Mouse (Mus musculus): ENCODE results near the gene Gnpnat1. TPM values are rescaled to one million over a fixed set of nuclear protein-coding genes. Genes with fewer than 3 reads are reported as not detected.

The Gnpnat1 gene
- polyA plus RNA-seq, 2 experiments = 20.4 to 46.9 TPM

- no peak overlapping the region for H3K9ac ChIP-seq (ENCODE audit: low read depth, low read length, severe bottlenecking)
- TF ChIP-seq POLR2A (IDR thresholded peaks at IDR 0.05; ENCODE audit: borderline replicate concordance, extremely low read depth, insufficient read depth, insufficient read length) = no peak
- no peaks in the 10 kb centered on the region for H3K27me3 ChIP-seq (ENCODE audit: control insufficient read depth, insufficient read depth, low read length)
- ATAC-seq (ENCODE audit: low FRiP score, low read depth) = no peak
- no peaks in the 10 kb centered on the region for H3K36me3 ChIP-seq (ENCODE audit: control insufficient read depth, insufficient read depth, low read length)
- no peak for DNase-seq (ENCODE audit: low spot score)
- no peak overlapping the region for H3K27ac ChIP-seq (replicated peaks; ENCODE audit: low read depth, low read length)
- 89% methylated on average over 3 of the region's 3 CpGs for WGBS
- no peak overlapping the region for H3K4me3 ChIP-seq (replicated peaks; ENCODE audit: low read length)
- H3K4me2 ChIP-seq (replicated peaks; ENCODE audit: low read depth, low read length, severe bottlenecking) = no peak overlapping the region
- H3K9me3 ChIP-seq (ENCODE audit: control insufficient read depth, low read length) = no peaks in the 10 kb centered on the region
- peaks cover 4% of the 10 kb centered on the region for H3K4me1 ChIP-seq (ENCODE audit: control insufficient read depth, insufficient read depth, low read length)
Observed at GRCm38 (mm10) chr14:45446777-45447176, 42.1 kb upstream of the Gnpnat1 start.

DNA sequence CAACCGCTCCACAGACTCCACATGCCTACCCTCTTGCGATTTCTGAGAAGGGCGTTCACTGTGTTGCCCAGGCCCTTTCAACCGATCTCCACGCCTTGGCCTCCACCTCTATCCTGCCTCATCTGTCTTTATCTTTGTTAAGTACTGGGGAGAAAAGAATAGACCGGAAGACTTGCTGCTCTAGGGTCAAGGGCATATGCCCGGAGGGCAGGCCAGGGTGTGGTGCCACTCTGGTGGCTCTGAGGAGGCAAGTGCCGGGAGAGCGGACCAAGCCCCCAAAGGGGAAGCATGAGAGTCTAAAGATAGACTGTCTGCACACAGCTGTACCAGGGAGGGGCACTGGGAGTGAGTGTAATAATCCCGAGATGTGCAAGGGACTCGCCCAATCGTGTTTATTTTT lies 40.7 kb upstream of the Gnpnat1 start:
- H3K27me3 ChIP-seq (ENCODE audit: control insufficient read depth, insufficient read depth, low read length) = no peaks in the 10 kb centered on the region
- no peak overlapping the region for H3K9ac ChIP-seq (ENCODE audit: low read depth, low read length, severe bottlenecking)
- DNase-seq (ENCODE audit: low spot score) (no peak), ATAC-seq (ENCODE audit: low FRiP score, low read depth) (no peak)
- H3K4me3 ChIP-seq (replicated peaks; ENCODE audit: low read length) = no peak overlapping the region
- no peaks in the 10 kb centered on the region for H3K9me3 ChIP-seq (ENCODE audit: control insufficient read depth, low read length)
- 61% methylated on average over 12 of the region's 12 CpGs for WGBS
- no peaks in the 10 kb centered on the region for H3K36me3 ChIP-seq (ENCODE audit: control insufficient read depth, insufficient read depth, low read length)
- H3K4me2 ChIP-seq (replicated peaks; ENCODE audit: low read depth, low read length, severe bottlenecking) = no peak overlapping the region
- no peak overlapping the region for H3K27ac ChIP-seq (replicated peaks; ENCODE audit: low read depth, low read length)
- peaks cover 4% of the 10 kb centered on the region for H3K4me1 ChIP-seq (ENCODE audit: control insufficient read depth, insufficient read depth, low read length)
- no peak for TF ChIP-seq POLR2A (IDR thresholded peaks at IDR 0.05; ENCODE audit: borderline replicate concordance, extremely low read depth, insufficient read depth, insufficient read length)

GRCm38 (mm10) chr14:45444870-45445269 lies 40.2 kb upstream of the Gnpnat1 start:
- no peaks in the 10 kb centered on the region for H3K36me3 ChIP-seq (ENCODE audit: control insufficient read depth, insufficient read depth, low read length)
- ATAC-seq (ENCODE audit: low FRiP score, low read depth) (no peak), DNase-seq (ENCODE audit: low spot score) (no peak)
- H3K27me3 ChIP-seq (ENCODE audit: control insufficient read depth, insufficient read depth, low read length) = no peaks in the 10 kb centered on the region
- no peak overlapping the region for H3K9ac ChIP-seq (ENCODE audit: low read depth, low read length, severe bottlenecking)
- no peak overlapping the region for H3K27ac ChIP-seq (replicated peaks; ENCODE audit: low read depth, low read length)
- TF ChIP-seq POLR2A (IDR thresholded peaks at IDR 0.05; ENCODE audit: borderline replicate concordance, extremely low read depth, insufficient read depth, insufficient read length) = no peak
- WGBS = 37% methylated on average over 7 of the region's 7 CpGs
- H3K4me2 ChIP-seq (replicated peaks; ENCODE audit: low read depth, low read length, severe bottlenecking) = no peak overlapping the region
- no peaks in the 10 kb centered on the region for H3K9me3 ChIP-seq (ENCODE audit: control insufficient read depth, low read length)
- peaks cover 4% of the 10 kb centered on the region for H3K4me1 ChIP-seq (ENCODE audit: control insufficient read depth, insufficient read depth, low read length)
- no peak overlapping the region for H3K4me3 ChIP-seq (replicated peaks; ENCODE audit: low read length)

DNA sequence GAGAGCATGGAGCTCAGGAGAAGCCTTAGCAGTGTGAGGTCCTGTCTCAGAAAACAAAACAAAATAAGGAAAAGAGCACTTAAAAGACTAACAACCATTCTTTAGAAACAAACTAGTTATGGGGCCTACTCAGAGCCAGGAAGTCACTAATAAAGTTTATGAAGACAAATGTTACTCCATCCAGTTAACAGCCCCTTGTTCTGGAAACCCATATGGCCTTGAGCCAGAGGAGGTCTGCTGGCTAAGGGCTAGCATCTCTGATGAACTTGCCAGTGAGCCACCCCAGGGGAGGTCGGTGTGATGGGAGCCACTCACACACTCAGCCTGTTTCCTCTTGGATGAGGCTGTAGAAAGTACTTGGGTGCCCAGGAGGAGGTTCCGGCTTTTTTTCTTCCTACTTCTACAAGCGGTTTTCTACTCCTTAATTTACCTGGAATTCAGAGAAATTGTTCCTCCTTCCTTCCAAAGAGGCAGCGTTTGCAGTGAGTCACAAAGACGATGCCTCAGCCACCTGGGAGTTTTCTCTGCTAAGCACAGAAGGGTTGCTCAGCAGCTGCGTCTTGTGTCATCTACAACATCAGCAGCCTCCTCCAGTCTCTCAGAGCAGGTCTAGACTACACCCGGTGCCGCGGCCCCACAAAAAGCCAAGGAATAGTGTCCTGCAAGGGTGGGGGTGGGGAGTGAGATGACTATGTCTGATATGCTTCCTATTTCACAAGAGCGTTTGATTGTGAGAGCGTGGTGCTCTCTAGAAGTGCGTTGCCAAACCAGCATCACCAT lies 38.3 kb upstream of the Gnpnat1 start:
- Histone ChIP-seq H3K27me3 (ENCODE audit: control insufficient read depth, insufficient read depth, low read length) (no peaks in the 10 kb centered on the region), H3K9ac (ENCODE audit: low read depth, low read length, severe bottlenecking) (no peak overlapping the region), H3K27ac (replicated peaks; ENCODE audit: low read depth, low read length) (no peak overlapping the region), H3K4me3 (replicated peaks; ENCODE audit: low read length) (no peak overlapping the region), H3K9me3 (ENCODE audit: control insufficient read depth, low read length) (no peaks in the 10 kb centered on the region), H3K36me3 (ENCODE audit: control insufficient read depth, insufficient read depth, low read length) (no peaks in the 10 kb centered on the region), H3K4me1 (ENCODE audit: control insufficient read depth, insufficient read depth, low read length) (peaks cover 10% of the 10 kb centered on the region), H3K4me2 (replicated peaks; ENCODE audit: low read depth, low read length, severe bottlenecking) (no peak overlapping the region)
- no peak for DNase-seq (ENCODE audit: low spot score)
- no peak for ATAC-seq (ENCODE audit: low FRiP score, low read depth)
- 29% methylated on average over 12 of the region's 12 CpGs for WGBS
- no peak for TF ChIP-seq POLR2A (IDR thresholded peaks at IDR 0.05; ENCODE audit: borderline replicate concordance, extremely low read depth, insufficient read depth, insufficient read length)

DNA sequence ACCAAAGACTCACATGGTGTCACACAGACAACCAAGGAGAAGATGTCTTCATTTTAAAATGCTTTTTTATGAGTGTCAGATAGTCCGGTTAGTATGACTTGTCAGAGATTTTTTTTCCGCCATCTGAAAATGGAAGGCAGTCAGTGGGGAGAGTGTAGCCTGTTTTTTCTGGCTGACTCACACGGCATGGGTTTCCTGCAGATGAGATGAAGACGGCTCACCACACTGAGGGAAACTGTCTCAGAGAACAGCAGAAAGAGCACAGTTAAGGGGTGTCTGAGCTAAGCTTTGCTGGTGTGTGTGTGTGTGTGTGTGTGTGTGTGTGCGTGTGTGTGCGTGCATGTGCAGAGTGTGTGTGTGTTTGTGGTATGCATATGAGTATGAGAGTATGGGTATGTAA lies 36.6 kb upstream of the Gnpnat1 start:
- DNase-seq (ENCODE audit: low spot score) = no peak

More for the DNA sequence above, 36.6 kb upstream of the Gnpnat1 start:
- H3K4me1 ChIP-seq (ENCODE audit: control insufficient read depth, insufficient read depth, low read length) = peaks cover 14% of the 10 kb centered on the region
- H3K27me3 ChIP-seq (ENCODE audit: control insufficient read depth, insufficient read depth, low read length) = no peaks in the 10 kb centered on the region
- no peak overlapping the region for H3K27ac ChIP-seq (replicated peaks; ENCODE audit: low read depth, low read length)
- H3K9me3 ChIP-seq (ENCODE audit: control insufficient read depth, low read length) = no peaks in the 10 kb centered on the region
- H3K36me3 ChIP-seq (ENCODE audit: control insufficient read depth, insufficient read depth, low read length) = no peaks in the 10 kb centered on the region
- no peak overlapping the region for H3K9ac ChIP-seq (ENCODE audit: low read depth, low read length, severe bottlenecking)
- no peak for TF ChIP-seq POLR2A (IDR thresholded peaks at IDR 0.05; ENCODE audit: borderline replicate concordance, extremely low read depth, insufficient read depth, insufficient read length)
- WGBS = 55% methylated on average over 6 of the region's 6 CpGs
- no peak overlapping the region for H3K4me3 ChIP-seq (replicated peaks; ENCODE audit: low read length)
- no peak overlapping the region for H3K4me2 ChIP-seq (replicated peaks; ENCODE audit: low read depth, low read length, severe bottlenecking)
- ATAC-seq (ENCODE audit: low FRiP score, low read depth) = no peak

Measured in limb, embryonic 14.5 days (tissue).